ENCODE assay signal across 8 mouse cellular contexts in genomic region chr5:64701780-64702231, GRCm38 (mm10).
DNase-seq lines count a peak whose midpoint lies in the region; ATAC-seq and TF ChIP-seq lines count a peak whose summit lies in the region.

No protein-coding gene starts in this region.

- 0 out of 2 replicates have a peak, but pooled peaks cover 4% of the 10 kb centered on the region for H3K4me1 ChIP-seq in kidney, adult 2 months (ENCODE audit: control insufficient read depth, insufficient read depth, low read length)
- H3K4me1 ChIP-seq in limb, embryonic 10.5 days = peaks cover 21% of the 10 kb centered on the region
- H3K4me1 ChIP-seq in midbrain, embryonic 10.5 days = peaks cover 21% of the 10 kb centered on the region
- peaks cover 25% of the 10 kb centered on the region for H3K4me1 ChIP-seq in stomach, embryonic 15.5 days

- no peaks in the 10 kb centered on the region for H3K36me3 ChIP-seq in kidney, adult 2 months (ENCODE audit: control insufficient read depth, insufficient read depth, low read length)
- H3K36me3 ChIP-seq in limb, embryonic 10.5 days = no peaks in the 10 kb centered on the region
- no peaks in the 10 kb centered on the region for H3K36me3 ChIP-seq in midbrain, embryonic 10.5 days
- no peaks in the 10 kb centered on the region for H3K36me3 ChIP-seq in stomach, embryonic 15.5 days

- peak overlapping the region; percentile 51 for H3K27ac ChIP-seq in kidney, adult 2 months (ENCODE audit: insufficient read depth, low read depth, low read length)
- peak overlapping the region; percentile 84 for H3K27ac ChIP-seq in limb, embryonic 10.5 days
- peak overlapping the region; percentile 81 for H3K27ac ChIP-seq in midbrain, embryonic 10.5 days (replicated peaks)
- H3K27ac ChIP-seq in stomach, embryonic 15.5 days = peak overlapping the region; percentile 87

- DNase-seq in urinary bladder, adult 18-20 months (ENCODE audit: low spot score in 2 of 2) = peak; percentile 55 to 76
- DNase-seq in urinary bladder, postnatal 10 days (ENCODE audit: low spot score) = no peak
- peak; percentile 72 for DNase-seq in heart, adult 8-10 months (ENCODE audit: low spot score)
- DNase-seq in kidney, adult 2 months = peak; percentile 76
- peak; percentile 49 for DNase-seq in limb, embryonic 10.5 days (ENCODE audit: low spot score)
- peak; percentile 34 for DNase-seq in midbrain, embryonic 10.5 days (ENCODE audit: low spot score)

- peak; percentile 50 for ATAC-seq in erythroblast, adult 5-6 weeks (replicated peaks; ENCODE audit: low FRiP score, poor library complexity, severe bottlenecking)
- ATAC-seq in stomach, embryonic 15.5 days (ENCODE audit: insufficient read depth, low FRiP score, low read depth) = peak; percentile 53; the same call in 1 of the 2 replicates

- TF ChIP-seq POLR2A in kidney, adult 2 months (IDR thresholded peaks at IDR 0.05; ENCODE audit: low read depth, low read length) = no peak

- H3K27me3 ChIP-seq in kidney, adult 2 months (replicated peaks; ENCODE audit: control insufficient read depth, insufficient read depth, low read length) = no peaks in the 10 kb centered on the region
- H3K27me3 ChIP-seq in limb, embryonic 10.5 days (ENCODE audit: low read depth, poor library complexity, severe bottlenecking) = no peaks in the 10 kb centered on the region
- no peaks in the 10 kb centered on the region for H3K27me3 ChIP-seq in midbrain, embryonic 10.5 days (ENCODE audit: low read depth, poor library complexity, severe bottlenecking)
- no peaks in the 10 kb centered on the region for H3K27me3 ChIP-seq in stomach, embryonic 15.5 days (replicated peaks)

- TF ChIP-seq CTCF in kidney, adult 2 months (conservative IDR thresholded peaks at IDR 0.05; ENCODE audit: insufficient read depth, insufficient read length, low read depth, low read length) = no peak

- no peaks in the 10 kb centered on the region for H3K9me3 ChIP-seq in limb, embryonic 10.5 days (replicated peaks)
- H3K9me3 ChIP-seq in midbrain, embryonic 10.5 days (replicated peaks) = no peaks in the 10 kb centered on the region; the same call in 1 of the 2 replicates
- no peaks in the 10 kb centered on the region for H3K9me3 ChIP-seq in stomach, embryonic 15.5 days

- H3K4me3 ChIP-seq in kidney, adult 2 months (ENCODE audit: insufficient read depth, low read depth, low read length) = no peak overlapping the region
- no peak overlapping the region for H3K4me3 ChIP-seq in limb, embryonic 10.5 days
- no peak overlapping the region for H3K4me3 ChIP-seq in midbrain, embryonic 10.5 days
- H3K4me3 ChIP-seq in stomach, embryonic 15.5 days (replicated peaks) = no peak overlapping the region; the same call in 1 of the 2 replicates

- 37% methylated on average over 7 of the region's 7 CpGs for WGBS in kidney, adult 2 months
- 31% methylated on average over 7 of the region's 7 CpGs for WGBS in limb, embryonic 10.5 days
- WGBS in midbrain, embryonic 10.5 days = 31% methylated on average over 7 of the region's 7 CpGs
- 16% methylated on average over 7 of the region's 7 CpGs for WGBS in stomach, embryonic 15.5 days

- H3K9ac ChIP-seq in stomach, embryonic 15.5 days = no peak overlapping the region

- peak overlapping the region; percentile 40 for H3K4me2 ChIP-seq in stomach, embryonic 15.5 days
